Mouse (Mus musculus) spleen, adult 18-20 months (tissue): ENCODE data around the gene Slc7a14.

Experiments used
- DNase-seq, 2 experiments: peaks; one replicate each; pipeline ENCODE4 v3.0.0; 2022; ENCODE audit warnings: mixed read lengths in 2 of 2

Slc7a14 gene

DNA sequence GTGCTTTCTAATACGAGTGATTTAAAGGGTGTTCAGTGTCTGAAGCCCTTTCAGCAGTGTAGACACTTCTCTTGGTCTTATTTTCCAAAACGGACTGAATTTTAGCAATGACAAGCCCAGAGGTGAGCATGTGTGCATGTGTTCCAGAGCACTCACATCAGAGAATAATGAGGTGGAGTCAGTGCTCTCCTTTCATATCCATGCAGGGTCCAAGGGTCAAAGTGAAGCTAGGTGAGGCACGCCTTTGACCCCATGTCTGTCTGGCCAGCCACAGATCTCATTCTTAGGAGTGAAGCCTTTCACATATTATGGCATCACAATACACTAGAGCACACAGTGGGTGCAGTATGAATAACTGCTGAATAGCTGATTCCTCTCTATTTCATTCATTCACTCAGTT is 105.0 kb downstream of the Slc7a14 start:
- DNase-seq: no peak

DNA sequence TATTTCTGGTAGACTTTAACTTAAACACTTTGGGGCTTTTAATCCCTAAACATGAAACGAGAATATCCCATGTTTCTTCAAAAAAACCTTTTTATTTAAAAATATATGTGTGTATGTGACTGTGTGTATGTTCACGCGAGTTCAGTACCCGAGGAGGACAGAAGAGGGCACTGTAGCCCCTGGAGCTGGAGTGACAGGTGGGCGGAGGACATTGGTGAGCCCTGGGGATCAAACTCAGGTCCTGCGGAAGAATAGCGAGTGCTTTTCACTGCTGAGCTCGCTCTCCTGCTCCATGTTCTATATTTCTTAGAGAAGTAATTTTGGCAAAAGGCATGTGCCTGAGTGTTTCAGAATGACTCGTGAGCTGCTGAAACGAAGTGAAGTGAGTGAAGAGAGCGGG is 106.2 kb downstream of the Slc7a14 start:
- no peak for DNase-seq

DNA sequence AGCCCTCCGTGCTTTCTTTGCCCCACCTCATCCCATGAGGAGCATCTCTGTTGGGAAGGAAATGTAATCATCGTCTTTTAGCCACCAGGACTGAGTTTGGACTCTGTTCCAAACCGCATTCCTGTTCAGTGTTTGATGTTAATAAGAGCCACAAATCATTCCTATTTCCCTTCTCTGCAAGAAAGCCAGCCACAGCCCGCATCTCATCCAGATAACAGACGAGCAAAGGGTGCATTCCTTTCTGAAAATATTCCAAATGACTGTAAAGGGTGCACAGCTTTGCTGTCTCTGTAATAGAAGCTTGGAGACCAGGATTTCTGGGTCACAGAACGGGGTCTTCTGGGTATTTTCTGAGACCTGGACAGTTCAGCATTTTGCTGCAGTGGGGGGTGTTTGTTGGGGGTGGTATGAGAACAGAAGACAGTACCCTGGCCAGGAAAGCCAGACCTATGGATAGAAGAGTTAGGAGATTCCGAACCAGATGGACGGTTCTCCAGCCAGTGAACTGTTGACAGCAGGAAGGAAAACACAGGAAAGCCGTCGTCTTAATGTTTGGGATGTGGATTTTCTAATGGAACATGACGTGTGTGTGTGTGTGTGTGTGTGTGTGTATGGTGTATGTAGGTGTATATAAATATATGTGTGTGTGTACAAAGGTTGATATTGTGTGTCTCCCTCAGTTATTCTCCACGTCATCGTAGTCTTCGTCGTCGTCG is 110.9 kb downstream of the Slc7a14 start:
- no peak for DNase-seq

DNA sequence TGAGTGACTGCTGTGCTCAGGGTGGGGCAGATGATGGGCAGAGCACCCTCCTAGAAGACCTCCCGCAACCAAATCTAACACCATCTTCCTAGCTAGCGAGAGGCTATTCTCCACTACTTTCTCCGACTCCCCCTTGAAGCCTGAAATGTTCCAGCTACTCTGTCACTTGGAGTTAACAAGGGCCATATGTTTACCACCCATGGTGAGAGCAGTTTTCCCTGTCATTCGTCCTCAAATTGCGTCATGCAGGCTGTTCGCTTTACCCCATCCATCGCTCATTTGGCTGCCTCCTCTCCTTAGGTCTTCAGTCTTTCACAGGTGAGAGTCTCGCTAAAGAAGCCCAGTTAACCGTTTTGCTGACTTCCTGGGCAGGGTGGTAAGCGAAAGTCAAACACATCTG is 118.8 kb downstream of the Slc7a14 start:
- DNase-seq: no peak

DNA sequence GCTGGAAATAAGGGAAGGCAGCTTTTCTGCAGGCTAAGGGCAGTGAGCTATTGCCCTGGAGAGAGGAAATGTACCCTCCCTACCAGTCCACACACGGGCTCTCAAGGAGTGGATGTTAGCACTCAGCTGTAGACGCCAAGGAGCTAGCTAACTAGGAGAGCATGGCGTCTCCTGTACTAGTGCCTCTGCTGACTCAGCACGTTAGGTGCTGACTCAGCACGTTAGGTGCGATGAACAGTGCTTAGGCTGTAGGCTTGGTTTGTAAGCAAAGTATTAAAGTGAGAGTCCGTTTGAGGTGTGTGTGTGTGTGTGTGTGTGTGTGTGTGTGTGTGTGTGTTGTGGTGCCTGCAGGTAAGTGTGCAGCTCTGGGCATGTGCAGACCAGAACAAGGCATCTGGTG is 119.8 kb downstream of the Slc7a14 start:
- DNase-seq: no peak

DNA sequence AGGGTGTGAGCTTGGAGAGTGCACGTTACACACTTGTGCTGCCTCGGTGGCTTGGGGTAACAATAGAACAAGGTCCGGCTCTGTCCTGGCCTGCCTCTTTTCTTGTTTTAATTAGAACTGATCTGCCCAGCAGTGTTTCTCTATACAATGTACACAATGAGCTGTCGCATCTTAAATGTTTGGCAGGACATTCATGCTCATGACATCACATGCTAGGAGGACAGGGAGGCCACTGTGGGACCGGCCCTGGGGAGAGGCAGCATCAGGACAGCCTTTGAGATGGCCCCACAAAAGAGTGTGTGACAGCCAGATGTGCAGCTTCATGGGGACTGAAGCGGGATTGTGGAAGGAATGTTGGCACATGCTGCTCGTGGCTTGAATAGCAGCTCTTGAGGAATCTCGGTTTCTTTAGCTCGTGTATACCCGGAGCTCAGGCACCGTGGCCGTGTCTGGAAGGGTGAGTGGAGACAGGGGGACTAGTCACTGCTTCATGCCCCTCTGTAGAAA is 143.8 kb downstream of the Slc7a14 start:
- no peak for DNase-seq

DNA sequence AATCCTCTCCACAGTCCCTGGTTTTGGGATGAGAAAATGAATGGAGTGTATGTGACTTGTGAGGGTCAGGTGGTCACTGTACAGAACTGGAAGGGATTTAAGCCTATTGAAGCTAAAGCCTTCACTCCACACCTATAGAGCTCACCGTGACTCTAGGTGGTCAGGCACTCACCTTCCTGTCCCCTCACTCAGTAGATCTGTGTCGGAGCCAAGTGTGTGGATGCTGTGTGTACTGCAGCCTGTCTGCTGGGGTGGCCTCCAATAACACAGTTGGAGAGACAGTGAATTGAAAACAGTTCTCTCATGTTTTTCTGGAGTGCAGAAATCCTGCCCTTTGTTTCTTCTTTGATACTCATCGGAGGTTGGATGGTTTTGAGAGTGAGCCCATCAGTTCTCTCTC is 144.4 kb downstream of the Slc7a14 start:
- no peak for DNase-seq

DNA sequence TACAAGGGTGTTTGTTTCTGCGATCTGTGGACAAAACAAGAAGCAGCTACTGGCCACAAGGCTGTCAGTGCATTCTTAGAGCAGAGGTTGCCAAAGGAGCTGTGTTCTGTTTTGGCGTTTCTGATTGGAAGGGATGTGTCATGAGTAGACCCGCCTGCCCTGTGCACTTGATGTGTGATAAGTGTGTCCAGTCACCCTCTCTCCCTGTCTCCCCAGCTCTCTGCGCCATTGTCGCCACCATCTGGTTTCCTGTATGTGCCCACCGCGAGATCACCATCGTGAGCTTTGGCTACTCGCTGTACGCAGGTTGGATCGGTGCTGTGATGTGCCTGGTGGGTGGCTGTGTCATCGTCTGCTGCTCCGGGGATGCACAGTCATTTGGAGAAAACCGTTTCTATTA is 147.3 kb downstream of the Slc7a14 start:
- no peak for DNase-seq

DNA sequence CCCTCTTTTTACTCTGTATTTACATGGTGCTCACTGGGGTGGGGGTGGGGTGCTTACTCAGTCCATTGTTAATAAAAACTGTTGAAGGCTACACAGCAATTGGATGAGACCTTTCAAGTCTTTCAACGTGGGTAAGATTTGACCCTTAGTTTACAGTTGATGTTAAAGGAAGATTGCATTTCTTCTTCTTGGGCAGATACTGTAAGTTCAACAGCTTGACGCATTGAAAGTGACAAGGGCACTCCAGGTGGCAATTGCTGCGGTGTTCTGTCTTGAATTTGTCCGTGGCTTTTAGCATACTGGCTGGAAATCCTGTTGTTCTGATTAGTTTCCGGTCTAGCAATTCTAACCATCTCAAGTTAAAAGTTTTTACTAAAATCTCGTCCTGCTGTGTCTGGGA is 148.8 kb downstream of the Slc7a14 start:
- no peak for DNase-seq

DNA sequence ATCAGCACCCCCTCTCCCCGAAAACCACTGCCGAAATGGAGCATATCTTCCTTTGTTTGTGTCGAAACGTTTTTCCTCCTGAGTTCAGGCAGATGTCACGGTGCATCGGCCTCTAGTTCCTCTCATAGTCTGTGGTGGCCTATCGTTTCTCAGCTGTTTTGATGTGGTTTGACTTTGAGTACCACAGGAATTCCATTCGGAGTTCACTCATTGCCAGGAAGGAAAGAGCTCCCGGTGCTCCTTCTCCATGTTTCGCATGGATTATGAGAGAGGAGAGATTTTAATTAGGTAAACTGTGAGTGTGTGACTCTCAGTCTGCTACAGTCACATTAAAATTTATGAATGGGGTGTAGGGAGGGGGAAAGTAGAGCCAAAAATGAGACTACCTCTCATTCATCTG is 150.1 kb downstream of the Slc7a14 start:
- no peak for DNase-seq

DNA sequence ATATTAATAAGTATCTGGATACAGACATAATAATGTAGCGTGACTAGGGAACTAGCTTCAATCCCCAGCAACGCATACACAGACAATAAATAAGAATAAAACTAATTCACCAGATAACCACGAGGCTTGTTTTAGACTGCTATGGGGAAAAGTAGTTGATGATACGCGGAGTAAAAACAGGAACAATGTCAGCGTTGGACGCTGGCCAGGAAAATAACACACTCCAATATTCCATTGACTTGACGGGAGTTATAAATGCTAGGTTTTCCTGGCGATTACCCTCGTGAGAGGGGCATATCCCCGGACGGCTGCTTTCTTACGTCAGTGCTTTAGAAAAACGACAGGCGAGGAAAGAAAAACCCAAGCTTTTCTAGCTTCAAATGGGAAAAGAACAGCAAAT is 152.4 kb downstream of the Slc7a14 start:
- DNase-seq: no peak

DNA sequence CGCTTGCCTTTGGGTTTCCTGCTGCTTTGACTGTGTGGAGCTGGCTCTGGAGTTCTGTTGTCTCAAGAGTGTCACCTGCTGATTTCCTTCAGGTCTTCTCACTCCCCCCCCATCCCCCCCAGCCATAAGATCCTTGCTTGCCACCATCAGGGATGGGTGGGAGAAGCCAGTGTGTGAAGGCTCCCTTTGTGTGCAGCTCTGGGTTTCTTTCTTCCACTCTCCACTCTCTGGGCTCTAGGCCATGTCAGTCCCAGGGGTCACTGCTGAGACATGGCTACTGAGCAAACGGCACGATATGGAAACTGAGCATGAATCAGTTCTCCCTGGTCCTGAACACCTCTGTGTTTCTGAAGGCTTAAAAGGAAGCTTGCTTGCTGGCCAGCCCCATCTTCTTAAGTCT is 154.1 kb downstream of the Slc7a14 start:
- no peak for DNase-seq
